Mouse (Mus musculus) stomach, embryonic 16.5 days (tissue): Measurements from ENCODE around the gene Map4k2. TPM values are rescaled to one million over a fixed set of nuclear protein-coding genes. Genes with fewer than 3 reads are reported as not detected.
"Not testable (repeated sequence)": the region's sequence is repeated elsewhere in the genome, so short reads cannot be mapped to it uniquely, and the experiment has no call there.

Experiments used
- ATAC-seq: fragments of 200-750 bp; cut with Nextera tagmentation; 2 replicates; pipeline ENCODE4 v1.8.0; 2017; ENCODE audit warnings: moderate number of reproducible peaks, moderate TSS enrichment; ENCODE audit not compliant: insufficient read depth, low FRiP score
- H3K27ac ChIP-seq: fragments of 300-500 bp; sonication (generic); 2 replicates; pipeline ENCODE4 v1.5.1; 2014; ENCODE audit warnings: low read length
- H3K27me3 ChIP-seq: fragments of 300-500 bp; sonication (generic); 2 replicates; pipeline ENCODE4 v1.6.1; 2014; ENCODE audit warnings: low read length, control low read depth, mixed read lengths; ENCODE audit not compliant: control insufficient read depth, insufficient read depth
- H3K36me3 ChIP-seq: fragments of 300-500 bp; sonication (generic); 2 replicates; pipeline ENCODE4 v1.6.1; 2014; ENCODE audit warnings: low read length; ENCODE audit not compliant: control insufficient read depth, insufficient read depth
- H3K4me1 ChIP-seq: fragments of 300-500 bp; sonication (generic); 2 replicates; pipeline ENCODE4 v1.6.1; 2014; ENCODE audit warnings: low read length, control low read depth, mixed read lengths; ENCODE audit not compliant: control insufficient read depth, insufficient read depth
- H3K4me2 ChIP-seq: fragments of 300-500 bp; sonication (generic); 2 replicates; pipeline ENCODE4 v1.6.1; 2014; ENCODE audit warnings: low read depth, low read length, mixed read lengths
- H3K4me3 ChIP-seq: fragments of 300-500 bp; sonication (generic); replicated peaks from 2 replicates; pipeline ENCODE4 v1.5.1; 2014; ENCODE audit warnings: mild to moderate bottlenecking, low read length
- H3K9ac ChIP-seq: fragments of 300-500 bp; sonication (generic); 2 replicates; pipeline ENCODE4 v1.6.1; 2014; ENCODE audit warnings: low read length
- H3K9me3 ChIP-seq: fragments of 300-500 bp; sonication (generic); replicated peaks from 2 replicates; pipeline ENCODE4 v1.6.1; 2016; ENCODE audit warnings: low read length, control low read depth; ENCODE audit not compliant: control insufficient read depth
- WGBS: fragments of 180-500 bp; shearing (Covaris S2); extraction: QIAGEN DNeasy Blood & Tissue Kit; methylation state at CpG from one replicate; pipeline ENCODE4 v1.1.7; 2014; 5-methylcytosine and 5-hydroxymethylcytosine counted together
- polyA plus RNA-seq: library from polyadenylated mRNA; unstranded; fragments of >200 nt; fragmentation: Nextera tagmentation; extraction: Ambion mirVana; gene quantifications from 2 replicates; pipeline ENCODE4 v1.2.1, GENCODE M21; 2015

The Map4k2 gene
- polyA plus RNA-seq, 1 experiment from 2014 or later, result 11.8 TPM

DNA sequence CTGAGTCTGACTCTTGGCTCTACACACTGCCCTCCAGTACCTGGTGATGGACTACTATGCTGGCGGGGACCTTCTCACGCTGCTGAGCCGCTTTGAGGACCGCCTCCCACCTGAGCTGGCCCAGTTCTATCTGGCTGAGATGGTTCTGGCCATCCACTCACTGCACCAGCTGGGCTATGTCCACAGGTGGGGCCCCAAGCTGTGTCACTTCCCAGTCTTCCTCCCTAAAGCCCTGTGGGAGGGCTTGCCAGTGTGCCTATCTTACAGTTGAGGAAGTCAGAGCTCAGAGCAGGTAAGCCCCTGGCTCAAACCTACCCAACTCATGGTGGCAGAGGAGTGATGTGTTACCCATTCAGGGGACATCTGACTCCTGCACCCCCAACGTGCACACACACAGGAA lies 30.8 kb upstream of the Map4k2 start:
- Histone ChIP-seq H3K36me3 (peaks cover 13% of the 10 kb centered on the region), H3K9ac (no peak overlapping the region), H3K4me3 (no peak overlapping the region), H3K4me1 (peaks cover 14% of the 10 kb centered on the region), H3K9me3 (no peaks in the 10 kb centered on the region), H3K4me2 (no peak overlapping the region), H3K27ac (no peak overlapping the region), H3K27me3 (no peaks in the 10 kb centered on the region)
- WGBS, result 86% methylated on average over 5 of the region's 5 CpGs
- ATAC-seq, result no peak

DNA sequence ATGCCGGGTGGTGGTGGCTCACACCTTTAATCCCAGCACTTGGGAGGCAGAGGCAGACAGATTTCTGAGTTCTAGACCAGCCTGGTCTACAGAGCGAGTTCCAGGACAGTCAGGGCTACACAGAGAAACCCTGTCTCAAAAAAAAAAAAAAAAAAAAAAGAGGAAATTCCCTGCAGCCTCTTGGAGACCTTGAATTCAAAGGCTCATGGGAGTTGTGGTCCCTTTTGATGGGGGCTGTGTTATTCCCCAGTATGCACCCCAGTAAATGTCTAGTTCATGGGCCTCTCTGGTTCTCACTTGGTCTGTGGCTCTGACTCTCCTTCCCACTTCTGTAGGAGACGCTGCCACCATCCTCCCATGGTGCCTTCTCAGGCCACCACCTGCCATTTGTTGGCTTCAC lies 29.2 kb upstream of the Map4k2 start:
- ATAC-seq, H3K4me1 ChIP-seq, H3K27me3 ChIP-seq, H3K9ac ChIP-seq, H3K4me3 ChIP-seq, H3K9me3 ChIP-seq, H3K27ac ChIP-seq, H3K4me2 ChIP-seq: not testable (repeated sequence)
- WGBS, result 90% methylated on average over 3 of the region's 3 CpGs
- peaks cover 20% of the 10 kb centered on the region for H3K36me3 ChIP-seq

DNA sequence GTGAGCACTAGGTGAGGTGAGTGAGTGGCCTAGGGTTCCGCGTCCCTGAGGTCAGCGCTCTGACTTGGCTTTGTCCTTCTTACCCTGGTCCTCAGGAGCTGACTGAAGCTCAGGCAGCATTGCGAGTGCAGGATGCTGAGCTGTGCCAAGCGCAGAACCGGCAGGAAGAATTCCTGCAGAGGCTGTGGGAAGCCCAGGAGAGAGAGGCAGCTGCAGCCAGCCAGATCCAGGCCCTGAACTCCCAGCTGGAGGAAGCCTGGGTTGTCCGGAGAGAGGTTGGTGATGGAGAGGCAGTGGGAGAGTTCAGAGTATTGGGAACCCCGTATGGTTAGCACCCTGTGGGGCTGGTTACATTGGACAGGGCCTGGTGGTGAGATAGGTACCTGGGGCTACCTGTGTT lies 27.1 kb upstream of the Map4k2 start:
- ATAC-seq, result no peak
- Histone ChIP-seq H3K9me3 (no peaks in the 10 kb centered on the region), H3K4me2 (no peak overlapping the region), H3K9ac (no peak overlapping the region), H3K27me3 (no peaks in the 10 kb centered on the region), H3K4me1 (peaks cover 2% of the 10 kb centered on the region), H3K4me3 (no peak overlapping the region), H3K36me3 (peaks cover 24% of the 10 kb centered on the region), H3K27ac (no peak overlapping the region)
- 91% methylated on average over 8 of the region's 8 CpGs for WGBS

DNA sequence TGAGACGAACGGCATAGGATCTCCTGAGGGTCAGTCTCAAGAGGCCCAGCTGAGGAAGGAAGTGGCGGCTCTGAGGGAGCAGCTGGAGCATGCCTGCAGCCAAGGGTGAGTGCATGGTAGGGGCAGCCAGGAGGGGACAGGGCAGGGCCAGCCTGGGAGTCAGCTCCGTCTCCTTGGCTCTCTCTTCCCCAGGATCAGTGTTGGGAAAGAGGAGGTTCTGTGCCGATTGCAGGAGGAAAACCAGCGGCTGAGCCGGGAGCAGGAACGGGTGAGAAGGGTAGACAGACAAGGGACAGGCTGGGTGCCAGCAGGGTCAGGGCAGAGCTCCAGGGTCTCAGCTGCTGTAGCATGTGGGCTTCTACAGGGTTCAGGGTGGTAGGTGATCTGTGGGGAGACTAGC lies 26.4 kb upstream of the Map4k2 start:
- Histone ChIP-seq H3K9ac (no peak overlapping the region; the same call in 1 of the 2 replicates), H3K27me3 (no peaks in the 10 kb centered on the region), H3K4me1 (no peaks in the 10 kb centered on the region), H3K9me3 (no peaks in the 10 kb centered on the region), H3K4me3 (no peak overlapping the region), H3K36me3 (peaks cover 24% of the 10 kb centered on the region), H3K27ac (no peak overlapping the region), H3K4me2 (no peak overlapping the region)
- ATAC-seq, result no peak
- 71% methylated on average over 8 of the region's 8 CpGs for WGBS

DNA sequence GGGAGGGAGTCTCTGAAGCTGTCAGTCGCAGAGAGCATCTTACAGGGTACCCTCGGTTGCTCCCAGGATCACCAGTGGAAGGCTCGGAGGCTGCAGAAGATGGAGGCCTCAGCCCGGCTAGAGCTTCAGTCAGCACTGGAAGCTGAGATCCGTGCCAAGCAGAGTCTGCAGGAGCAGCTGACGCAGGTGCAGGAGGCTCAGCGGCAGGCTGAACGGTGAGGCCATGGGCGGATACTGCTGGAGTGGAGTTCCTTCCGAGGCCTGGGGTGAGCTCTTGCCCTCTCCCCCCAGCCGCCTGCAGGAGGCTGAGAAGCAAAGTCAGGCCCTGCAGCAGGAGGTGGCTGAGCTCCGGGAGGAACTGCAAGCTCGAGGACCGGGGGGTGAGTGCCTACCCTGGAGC lies 25.4 kb upstream of the Map4k2 start:
- no peaks in the 10 kb centered on the region for H3K4me1 ChIP-seq
- H3K9ac ChIP-seq, result no peak overlapping the region
- no peaks in the 10 kb centered on the region for H3K9me3 ChIP-seq
- WGBS, result 75% methylated on average over 14 of the region's 14 CpGs
- no peak overlapping the region for H3K4me3 ChIP-seq
- H3K36me3 ChIP-seq, result peaks cover 28% of the 10 kb centered on the region
- H3K27ac ChIP-seq, result no peak overlapping the region
- no peaks in the 10 kb centered on the region for H3K27me3 ChIP-seq
- ATAC-seq, result no peak
- H3K4me2 ChIP-seq, result no peak overlapping the region

DNA sequence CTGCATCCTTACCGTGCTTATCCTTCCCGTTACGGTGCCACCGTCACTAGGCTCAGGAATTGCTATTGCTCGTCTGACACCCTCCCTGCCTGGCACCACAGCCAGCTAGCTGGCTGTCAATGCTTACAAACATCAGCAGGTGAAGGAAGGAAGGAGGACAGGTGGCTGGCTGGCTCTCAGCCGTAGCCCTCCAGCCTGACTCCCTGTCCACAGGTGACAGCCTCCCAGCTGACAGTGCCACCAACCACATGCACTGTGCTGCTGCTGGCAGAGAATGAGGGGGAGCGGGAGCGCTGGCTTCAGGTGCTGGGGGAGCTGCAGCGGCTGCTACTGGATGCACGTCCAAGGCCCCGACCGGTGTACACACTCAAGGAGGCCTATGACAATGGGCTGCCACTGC lies 22.8 kb upstream of the Map4k2 start:
- no peak overlapping the region for H3K27ac ChIP-seq
- H3K9me3 ChIP-seq, result no peaks in the 10 kb centered on the region
- peaks cover 23% of the 10 kb centered on the region for H3K36me3 ChIP-seq
- H3K4me3 ChIP-seq, result no peak overlapping the region
- H3K9ac ChIP-seq, result no peak overlapping the region
- no peak for ATAC-seq
- no peak overlapping the region for H3K4me2 ChIP-seq
- 89% methylated on average over 12 of the region's 12 CpGs for WGBS
- H3K27me3 ChIP-seq, result no peaks in the 10 kb centered on the region
- H3K4me1 ChIP-seq, result peaks cover 7% of the 10 kb centered on the region

DNA sequence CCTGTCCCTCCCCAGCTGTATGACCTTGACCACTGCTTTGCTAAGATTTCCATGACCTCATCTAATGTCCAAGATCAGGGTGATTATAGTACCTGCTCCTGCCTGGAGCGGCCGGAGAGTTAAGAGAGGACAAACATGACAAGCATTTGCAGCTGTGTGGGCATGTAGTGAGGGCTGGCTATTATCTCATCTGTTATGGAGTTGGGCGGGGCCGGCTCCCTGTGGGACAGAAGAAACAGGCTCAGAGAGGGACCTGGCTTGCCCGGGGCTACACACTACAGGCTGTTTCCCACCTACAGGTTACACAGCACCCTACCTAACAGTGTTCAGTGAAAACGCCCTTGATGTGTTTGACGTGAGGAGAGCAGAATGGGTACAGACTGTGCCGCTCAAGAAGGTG lies 19.6 kb upstream of the Map4k2 start:
- H3K9me3 ChIP-seq, result no peaks in the 10 kb centered on the region
- peaks cover 17% of the 10 kb centered on the region for H3K36me3 ChIP-seq
- H3K27me3 ChIP-seq, result no peaks in the 10 kb centered on the region
- H3K9ac ChIP-seq, result no peak overlapping the region
- peak; percentile 15; the same call in 1 of the 2 replicates for ATAC-seq
- H3K4me1 ChIP-seq, result peaks cover 7% of the 10 kb centered on the region
- H3K27ac ChIP-seq, result peak overlapping the region; percentile 69
- no peak overlapping the region for H3K4me3 ChIP-seq
- peak overlapping the region; percentile 19; the same call in 1 of the 2 replicates for H3K4me2 ChIP-seq
- 61% methylated on average over 8 of the region's 8 CpGs for WGBS

DNA sequence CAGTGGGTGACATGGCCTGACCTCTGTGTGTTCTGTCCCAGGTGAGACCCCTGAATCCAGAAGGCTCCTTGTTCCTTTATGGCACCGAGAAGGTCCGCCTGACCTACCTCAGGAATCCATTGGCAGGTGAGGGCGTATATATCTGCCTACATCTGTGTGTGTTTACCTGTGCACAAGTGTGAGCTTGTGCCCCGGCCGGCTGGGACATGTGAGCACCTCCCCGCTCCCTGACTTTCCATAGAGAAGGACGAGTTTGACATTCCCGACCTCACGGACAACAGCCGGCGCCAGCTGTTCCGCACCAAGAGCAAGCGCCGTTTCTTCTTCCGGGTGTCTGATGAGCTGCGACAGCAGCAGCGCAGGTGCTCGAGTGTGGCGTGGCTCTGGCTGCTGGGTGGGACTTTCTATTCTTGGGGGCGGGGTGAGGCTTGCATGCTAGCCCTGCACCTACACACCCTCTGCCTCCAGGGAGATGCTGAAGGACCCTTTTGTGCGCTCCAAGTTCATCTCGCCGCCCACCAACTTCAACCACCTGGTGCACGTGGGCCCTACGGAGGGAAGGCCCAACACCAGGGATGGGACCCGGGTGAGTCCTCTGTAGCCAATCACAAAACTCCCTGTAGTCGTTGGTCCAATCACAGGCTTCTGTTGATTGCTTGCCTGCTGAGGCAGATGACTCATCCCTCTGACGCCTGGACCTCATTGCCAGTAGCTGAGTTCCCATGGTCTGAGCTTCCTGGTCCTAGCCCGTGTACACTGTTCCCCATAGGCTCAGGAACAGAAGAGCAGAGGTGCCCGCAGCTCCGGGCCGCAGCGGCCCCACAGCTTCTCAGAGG lies 18.9 kb upstream of the Map4k2 start:
- Histone ChIP-seq H3K27ac (peak overlapping the region; percentile 69), H3K36me3 (peaks cover 13% of the 10 kb centered on the region), H3K4me3 (no peak overlapping the region), H3K4me2 (peak overlapping the region; percentile 19; the same call in 1 of the 2 replicates), H3K9me3 (no peaks in the 10 kb centered on the region), H3K27me3 (no peaks in the 10 kb centered on the region), H3K9ac (no peak overlapping the region), H3K4me1 (peaks cover 7% of the 10 kb centered on the region)
- WGBS, result 61% methylated on average over 33 of the region's 33 CpGs
- ATAC-seq, result peak; percentile 82

DNA sequence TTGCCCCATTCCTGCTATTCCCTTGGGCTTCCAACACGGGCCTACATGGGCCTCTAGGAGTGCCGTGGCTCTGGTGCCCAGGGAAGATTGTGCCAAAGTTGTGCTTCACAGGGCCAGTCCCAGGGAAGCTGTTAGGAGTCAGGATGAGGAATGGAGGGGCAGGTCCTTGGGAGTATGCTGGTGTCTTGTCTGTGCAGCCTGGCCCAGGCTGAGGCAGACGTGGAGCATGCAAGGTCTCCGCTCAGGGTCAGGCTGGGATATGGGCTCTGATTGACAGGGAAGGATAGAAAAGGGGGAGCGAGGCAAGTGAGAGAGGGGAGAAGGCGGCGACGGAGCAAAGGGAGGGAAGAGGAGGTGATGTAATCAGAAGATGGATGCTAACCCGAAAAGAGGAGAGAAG lies 16.2 kb upstream of the Map4k2 start:
- Histone ChIP-seq H3K9ac (no peak overlapping the region), H3K4me1 (peaks cover 7% of the 10 kb centered on the region), H3K27me3 (no peaks in the 10 kb centered on the region), H3K27ac (no peak overlapping the region), H3K4me2 (no peak overlapping the region), H3K36me3 (peaks cover 11% of the 10 kb centered on the region; the same call in 1 of the 2 replicates), H3K4me3 (no peak overlapping the region), H3K9me3 (no peaks in the 10 kb centered on the region)
- ATAC-seq, result no peak
- 76% methylated on average over 9 of the region's 9 CpGs for WGBS
